Mouse (Mus musculus): Measurements from ENCODE around the gene Emg1. TPM values are rescaled to one million over a fixed set of nuclear protein-coding genes. Genes with fewer than 3 reads are reported as not detected.
"Not testable (repeated sequence)": the region's sequence is repeated elsewhere in the genome, so short reads cannot be mapped to it uniquely, and the experiment has no call there.

Emg1 gene
- total RNA-seq, 2 experiments from 2014 or later: 81.0 to 86.4 TPM

DNA sequence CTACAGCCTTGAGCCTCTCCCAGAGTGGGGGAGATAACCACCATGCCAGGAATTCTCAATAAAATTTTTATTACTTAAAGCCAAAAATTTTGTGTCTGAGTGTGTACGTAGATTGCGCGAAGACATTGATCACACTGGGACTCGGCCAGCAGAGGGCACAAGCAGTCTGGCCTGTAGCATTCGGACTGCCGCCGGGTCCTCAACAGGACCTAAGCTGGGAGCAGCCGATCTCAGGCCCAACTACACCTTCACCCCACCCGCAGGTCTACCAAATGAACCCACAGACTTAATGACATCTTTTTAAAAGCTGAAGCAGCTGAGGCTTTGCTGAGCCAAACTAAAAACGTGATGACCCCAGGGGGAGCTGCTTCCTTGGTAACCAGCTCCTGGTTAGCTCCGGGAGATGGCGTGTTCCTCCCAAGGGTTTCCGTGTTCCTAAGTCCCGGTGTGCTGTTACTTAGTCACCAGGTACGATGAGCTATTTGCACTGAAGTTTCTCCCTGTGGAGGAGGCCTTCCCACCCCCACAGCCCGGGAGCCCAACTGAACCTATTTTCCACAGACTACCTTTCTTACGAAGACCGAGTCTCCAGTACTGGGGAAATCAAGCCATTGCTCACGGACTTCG, 5.0 kb upstream of the Emg1 start:
- DNase-seq (ENCODE audit: low spot score in 2 of 2): peak in 1 of 2 experiments; percentile 57

DNA sequence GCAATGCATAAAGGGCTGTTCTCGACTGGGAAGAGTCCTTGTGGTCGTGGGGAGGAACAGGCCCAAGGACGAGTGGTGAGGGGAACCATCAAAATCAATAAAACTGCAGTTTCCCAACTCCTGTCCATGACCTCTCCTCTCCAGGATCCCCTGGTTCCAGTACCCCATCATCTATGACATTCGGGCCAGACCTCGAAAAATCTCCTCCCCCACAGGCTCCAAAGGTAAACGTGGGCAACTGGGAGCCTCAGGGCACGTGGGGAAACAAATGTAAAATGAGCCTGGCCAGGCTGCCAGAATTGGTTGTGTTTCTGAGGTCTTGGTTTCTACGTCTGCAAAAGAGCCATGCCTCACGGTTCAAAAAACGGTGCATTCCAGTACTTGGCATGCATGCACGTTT, 940 bp upstream of the Emg1 start:
- DNase-seq (ENCODE audit: low spot score in 2 of 2): no peak

DNA sequence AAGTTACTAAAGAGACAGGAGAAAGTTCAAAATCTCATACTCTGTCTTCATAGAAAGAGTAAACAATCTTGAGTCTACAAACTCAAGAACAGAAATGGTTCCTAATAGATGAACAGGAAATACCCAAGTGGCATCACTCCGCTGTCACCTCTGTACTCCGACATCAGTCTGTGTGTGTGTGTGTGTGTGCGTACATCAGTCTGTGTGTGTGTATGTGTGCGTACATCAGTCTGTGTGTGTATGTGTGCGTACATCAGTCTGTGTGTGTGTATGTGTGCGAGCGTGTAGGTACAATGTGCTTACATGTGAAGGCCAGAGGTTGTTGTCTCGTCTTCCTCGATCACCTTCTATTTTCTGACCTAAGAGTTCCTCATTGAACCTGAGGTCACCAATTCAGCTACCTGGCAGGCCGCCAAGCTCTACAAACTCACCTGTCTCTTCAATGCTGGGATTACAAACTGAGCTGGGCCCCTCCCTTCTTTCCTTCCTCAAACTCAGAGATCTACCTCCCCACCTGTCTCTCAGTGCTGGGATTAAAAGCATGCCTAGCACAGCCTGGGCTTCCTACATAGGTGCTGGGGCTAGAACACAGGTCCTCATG, 3.6 kb downstream of the Emg1 start:
- DNase-seq (ENCODE audit: low spot score in 2 of 2): no peak

DNA sequence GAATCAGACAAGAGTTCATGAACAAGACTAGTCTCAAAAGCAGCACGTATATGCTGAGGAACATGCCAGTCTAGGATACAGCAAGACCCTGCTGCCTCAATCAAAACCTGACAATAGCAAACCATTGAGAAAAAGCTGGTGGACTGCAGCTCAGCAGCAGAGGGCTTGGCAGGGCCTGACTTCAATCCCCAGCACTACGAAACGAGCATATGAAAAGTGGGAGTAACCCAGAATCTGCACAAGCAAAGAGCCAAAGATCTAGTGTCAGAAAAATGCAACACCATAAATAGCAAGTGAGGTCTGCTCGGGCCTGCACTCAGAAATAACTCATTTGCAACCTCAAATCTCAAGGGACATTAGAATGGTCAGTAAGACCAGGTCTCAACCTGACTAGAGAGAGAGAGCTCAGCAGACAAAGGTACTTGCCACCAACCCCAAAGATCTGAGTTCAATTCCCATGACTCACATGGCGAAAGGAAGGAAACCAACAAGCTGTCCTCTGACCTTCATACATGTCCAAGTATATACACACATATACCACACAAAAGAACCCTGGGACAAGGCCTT, 5.8 kb downstream of the Emg1 start:
- no peak for DNase-seq (ENCODE audit: low spot score in 2 of 2)

DNA sequence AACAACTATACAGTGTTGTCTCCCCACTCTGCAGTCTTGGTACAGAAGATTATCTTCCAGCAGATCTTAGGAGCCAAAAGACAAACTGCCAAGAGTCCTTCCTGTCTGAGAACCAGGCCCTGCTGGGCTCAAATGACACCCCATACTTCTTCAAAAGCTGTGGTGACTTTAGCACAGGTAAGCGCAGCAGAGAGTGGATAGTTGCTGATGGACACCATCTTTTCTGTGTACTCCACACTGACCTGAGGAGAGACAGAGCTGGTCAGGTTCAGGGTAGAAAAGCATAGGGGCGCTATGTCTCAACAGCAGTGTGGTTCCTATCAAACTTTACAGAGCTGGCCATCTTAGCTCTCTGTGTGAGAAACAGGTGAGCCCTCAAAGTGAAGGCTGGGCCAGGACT, 7.6 kb downstream of the Emg1 start:
- no peak for DNase-seq (ENCODE audit: low spot score in 2 of 2)

DNA sequence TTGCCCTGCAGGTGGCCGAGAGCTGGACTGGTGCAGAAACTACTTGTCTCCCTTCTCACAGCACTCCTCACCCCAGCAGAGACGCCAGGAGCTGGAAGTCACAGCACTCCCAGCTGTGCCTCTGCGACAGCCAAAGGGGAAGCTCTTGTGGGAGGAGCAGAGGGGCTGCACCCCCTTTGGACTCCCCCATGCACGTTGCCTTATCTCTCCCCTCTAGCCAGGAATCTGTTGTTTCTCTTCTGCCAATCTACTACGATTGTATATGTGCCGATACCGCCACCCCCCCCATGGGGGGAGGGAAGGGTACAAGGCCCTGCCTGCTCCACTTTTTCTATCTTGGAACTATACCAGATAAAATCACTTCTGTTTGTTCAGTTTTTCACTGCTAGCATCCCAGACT, 8.2 kb downstream of the Emg1 start:
- DNase-seq (ENCODE audit: low spot score in 2 of 2): no peak

DNA sequence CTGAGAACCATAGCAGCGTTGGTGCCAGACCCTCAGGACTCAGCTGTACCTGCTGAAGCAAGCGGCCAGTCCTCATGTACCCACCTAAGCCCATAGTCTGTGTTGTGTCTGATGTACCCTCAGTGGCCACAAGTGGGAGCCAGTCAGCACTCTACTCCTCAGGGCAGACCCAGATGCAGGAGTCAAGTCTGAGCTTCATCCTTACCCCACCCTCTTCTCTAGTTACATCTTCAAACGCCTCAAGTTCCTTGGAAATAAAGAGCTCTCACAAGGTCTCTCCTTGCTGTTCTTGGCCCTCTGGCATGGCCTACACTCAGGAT, 9.2 kb downstream of the Emg1 start:
- DNase-seq (ENCODE audit: low spot score in 2 of 2): peak; percentile 57 to 65

DNA sequence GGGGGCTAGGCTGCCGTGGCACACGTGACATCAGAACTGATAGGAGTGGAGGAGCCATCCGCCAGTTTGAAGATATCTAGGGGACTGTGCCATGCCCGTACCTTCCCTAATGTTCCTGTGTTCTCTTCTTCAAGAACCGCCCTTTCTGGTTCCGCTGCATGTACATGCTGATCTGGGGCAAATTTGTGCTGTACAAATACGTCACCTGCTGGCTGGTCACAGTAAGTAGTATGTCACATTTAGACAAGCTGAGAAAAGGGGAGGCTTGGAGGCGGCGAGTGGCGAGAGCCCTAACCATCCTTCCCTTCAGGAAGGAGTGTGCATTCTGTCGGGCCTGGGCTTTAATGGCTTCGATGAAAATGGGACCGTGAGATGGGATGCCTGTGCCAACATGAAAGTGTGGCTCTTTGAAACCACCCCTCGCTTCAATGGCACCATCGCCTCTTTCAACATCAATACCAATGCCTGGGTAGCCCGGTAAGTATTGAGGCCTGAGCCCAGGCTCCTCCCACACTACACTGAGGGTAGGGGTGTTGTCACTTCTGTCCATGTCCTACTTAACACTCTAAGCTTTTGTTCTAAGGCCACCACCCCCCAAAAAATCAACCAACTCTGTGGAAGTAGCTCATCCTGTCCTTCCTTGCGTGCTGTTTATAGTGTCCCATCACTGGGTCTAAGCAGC, 9.7 kb downstream of the Emg1 start:
- no peak for DNase-seq (ENCODE audit: low spot score in 2 of 2)

DNA sequence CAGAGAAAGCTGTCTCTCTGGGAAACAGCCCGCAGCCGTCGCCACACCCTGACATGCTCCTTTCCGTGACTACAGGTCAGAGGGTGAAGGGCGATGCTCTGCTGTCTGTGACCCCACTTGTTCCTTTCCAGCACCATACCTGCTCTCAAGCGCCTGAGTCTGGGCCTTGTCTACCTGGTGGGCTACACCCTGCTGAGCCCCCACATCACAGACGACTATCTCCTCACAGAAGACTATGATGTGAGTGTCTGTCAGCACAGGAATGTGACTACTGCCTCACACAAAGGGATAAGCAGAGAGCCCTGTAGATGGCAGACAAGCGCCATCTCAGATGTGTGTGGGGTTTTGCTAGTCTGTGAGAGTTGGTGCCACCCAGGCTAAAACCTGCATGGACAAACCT, 10.6 kb downstream of the Emg1 start:
- no peak for DNase-seq (ENCODE audit: low spot score in 2 of 2)

DNA sequence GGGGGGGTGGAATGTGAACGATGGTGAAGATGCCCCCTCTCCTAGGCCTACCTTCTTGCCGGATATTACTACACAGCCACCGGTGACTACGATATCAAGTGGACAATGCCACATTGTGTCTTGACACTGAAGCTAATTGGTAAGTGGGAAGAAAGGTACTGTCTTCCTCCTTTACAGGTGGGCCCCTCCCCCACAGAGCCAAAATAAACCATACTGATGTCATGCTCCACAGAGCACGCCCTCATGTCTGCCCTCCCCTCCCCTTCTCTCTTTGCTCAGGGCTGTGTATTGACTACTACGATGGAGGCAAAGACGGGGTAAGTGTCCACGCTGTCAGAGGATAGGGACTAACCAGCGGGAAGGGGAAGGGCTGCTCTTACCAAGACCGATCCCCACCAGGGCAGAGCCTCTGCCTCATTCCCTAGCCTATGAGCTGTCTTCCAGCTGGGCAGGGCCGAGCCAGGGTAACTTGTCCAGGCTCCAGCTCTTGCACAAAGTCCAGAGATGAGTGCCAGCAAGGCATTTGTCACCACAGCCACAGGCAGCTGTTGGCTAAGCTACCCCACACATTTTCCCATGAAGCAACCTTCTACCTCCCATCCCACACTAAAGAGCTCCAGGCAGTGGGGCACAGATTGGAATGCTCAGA, 11.9 kb downstream of the Emg1 start:
- DNase-seq (ENCODE audit: low spot score in 2 of 2): peak; percentile 51 to 57

DNA sequence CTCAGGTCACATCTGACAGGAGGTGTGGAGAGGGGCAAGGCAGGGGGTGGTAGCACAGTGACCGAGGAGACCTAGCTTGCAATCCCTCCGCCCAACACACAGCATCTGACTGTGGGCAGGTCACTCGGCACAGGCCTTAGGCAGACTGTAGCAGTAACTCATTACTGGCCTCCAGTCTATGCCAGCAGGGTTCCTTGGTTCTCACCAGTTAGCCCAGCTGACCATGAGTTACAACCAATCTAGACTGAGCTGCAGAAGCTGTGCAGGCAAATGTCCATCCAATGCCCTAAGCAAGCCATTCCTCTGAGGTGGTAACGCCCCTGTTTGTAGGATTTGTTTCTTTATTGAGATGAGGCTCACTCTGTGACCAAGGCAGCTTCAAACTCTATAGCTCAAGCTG, 12.6 kb downstream of the Emg1 start:
- no peak for DNase-seq (ENCODE audit: low spot score in 2 of 2)

DNA sequence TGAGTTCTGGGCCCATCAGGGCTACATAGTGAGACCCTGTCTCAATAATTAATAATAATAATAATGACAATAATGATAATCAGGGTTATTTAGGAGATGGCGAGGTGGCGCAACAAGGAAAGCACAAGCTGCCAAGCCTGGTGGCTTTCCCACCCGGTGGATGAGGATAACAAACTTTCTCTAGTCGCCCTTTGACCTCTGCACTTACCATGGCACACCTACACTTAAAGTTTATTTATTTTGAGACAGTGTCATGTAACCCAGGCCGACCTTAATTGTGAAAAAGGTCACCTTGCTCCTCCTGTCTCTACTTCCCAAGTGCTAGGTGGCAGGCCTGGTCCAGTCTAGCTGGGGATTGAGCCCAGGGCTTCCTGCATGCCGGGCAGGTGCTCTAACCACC, 13.2 kb downstream of the Emg1 start:
- no peak for DNase-seq (ENCODE audit: low spot score in 2 of 2)

DNA sequence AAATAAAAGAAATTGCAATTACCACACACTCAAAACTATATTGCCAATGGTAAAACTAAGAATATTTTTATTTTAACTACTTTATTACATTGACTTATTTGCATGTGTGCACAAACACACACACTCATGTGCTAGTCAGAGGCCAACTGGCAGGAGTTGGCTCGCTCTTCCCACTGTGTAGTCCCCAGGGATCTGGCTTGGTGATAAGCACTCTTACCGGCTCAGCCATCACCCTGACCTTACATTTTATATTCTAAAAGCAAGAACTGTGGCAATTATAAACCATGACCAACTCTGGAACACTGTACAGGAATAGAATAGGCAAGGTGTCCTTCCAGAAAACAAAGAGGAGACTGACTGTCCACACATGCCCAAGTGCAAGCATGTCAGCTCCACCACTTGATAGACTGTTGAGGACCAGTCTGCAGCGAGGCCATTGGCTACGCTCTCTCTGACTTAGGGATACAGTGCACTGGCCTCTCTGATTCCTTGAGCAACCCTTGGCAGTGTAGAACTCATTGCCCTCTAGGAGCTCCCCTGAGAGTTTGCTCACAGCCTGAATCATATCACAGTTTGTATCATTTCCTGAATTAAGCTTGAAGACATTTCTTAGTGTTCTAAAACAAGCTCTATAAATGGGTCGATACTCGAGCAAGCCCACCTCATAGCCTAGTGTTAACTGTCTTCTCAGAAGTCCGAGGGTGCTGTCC, 15.4 kb downstream of the Emg1 start:
- no peak for DNase-seq (ENCODE audit: low spot score in 2 of 2)

DNA sequence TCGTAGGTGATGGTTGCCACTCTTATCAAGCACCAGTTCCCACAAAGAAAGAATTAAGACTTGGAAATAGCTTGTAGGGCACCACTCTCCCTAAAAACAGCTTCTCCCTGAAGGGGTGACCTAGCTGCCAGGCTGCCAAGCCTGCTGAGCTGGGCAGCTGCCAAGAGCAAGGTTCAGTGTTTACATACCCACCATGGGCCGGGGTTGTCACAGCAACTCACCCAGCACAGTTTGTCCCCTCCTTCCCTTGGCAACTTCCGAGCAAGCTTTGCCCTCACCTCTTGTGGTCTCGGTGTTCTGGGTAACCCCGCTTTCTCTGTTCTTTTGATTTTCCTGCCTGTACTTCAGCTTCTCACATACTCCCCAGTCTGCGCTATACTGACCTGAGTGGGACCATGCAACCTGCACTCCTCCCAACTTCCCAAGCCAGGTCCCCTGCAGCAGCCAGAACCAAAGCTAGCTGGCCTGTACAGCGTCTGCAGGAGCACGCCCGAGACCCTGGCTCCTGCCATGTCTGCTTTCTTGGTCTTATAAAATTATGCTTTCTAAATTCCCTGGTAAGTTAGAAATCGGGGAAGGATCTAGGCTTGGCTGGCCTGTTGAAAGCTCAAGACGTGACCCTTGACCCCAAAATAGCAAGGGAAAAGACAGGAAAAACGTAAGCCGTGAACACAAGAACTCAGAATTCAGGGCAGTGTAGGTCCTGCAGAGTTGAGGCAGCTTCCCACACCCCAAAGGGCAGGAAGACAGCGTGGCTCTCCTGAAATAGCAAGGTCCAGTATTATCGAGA, 17.6 kb downstream of the Emg1 start:
- peak in 1 of 2 experiments; percentile 52 for DNase-seq (ENCODE audit: low spot score in 2 of 2)

DNA sequence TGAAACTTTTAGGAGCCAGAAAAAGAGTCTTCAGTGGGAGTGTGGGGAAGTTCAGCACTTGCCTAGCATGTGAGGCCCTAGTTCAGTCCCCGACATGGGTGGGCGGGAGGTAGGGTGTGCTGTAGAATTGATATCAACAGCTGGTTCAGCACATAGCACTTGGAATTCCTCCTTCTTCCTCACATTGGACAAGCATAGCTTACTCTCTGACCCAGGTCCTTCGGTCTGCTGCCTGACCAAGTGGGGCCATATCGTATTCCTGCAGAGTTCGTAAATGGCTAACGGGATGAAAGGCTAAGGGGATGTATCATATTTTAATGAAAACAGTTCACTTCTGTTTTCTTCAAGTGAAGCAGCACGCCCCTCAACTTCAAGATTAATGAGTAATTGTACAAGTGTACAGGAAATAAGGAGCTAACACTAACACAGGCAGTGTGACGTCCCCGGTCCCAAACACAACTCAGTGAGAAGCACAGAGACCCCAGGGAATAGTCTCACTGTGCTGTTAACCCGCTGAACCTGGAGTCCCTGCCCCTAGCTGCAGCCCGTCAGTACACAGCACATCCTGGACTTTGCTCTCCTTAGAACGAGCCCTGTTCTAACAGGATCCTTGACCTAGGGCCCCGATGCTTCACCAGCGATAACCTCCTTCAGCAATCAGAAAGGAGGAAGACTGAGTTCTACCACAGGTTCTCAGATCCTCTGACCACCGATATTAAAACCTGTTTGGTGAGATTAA, 18.6 kb downstream of the Emg1 start:
- no peak for DNase-seq (ENCODE audit: low spot score in 2 of 2)

DNA sequence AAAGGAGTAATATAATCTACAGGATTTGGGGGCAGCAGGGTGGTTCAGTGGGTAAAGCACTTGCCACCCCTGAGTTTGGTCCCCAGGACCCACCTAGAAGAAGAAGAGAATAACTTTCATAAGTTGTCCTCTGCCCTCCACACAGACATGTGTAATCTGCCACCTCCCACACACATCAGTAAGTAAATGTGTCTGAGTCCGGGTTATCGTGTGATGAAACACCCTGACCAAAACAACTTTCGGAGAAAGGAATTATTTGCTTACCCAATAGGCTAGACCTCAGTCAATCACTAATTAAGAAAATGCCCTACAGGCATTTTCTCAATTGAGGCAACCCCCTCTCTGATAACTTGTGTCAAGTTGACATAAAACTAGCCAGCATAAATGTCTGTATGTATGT, 21.5 kb downstream of the Emg1 start:
- no peak for DNase-seq (ENCODE audit: low spot score in 2 of 2)

DNA sequence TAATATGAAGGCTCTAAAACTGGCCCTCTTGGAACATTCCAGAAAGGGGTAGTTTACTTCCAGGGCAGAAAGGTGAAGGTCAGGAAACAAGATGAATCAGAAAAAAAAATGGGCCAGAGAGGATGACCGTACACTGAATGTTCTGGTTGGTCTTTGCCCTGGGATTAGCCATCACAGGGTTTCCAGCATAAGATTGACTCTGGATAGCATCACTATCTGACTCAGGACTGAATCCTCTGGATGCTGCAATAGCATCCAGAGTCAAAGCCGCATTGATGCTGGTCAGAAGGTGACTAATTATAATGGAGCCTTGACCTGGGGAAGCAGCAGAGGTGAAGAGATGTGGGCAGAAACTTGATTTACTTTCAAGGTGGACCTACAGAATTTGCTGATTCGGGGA, 23.0 kb downstream of the Emg1 start:
- DNase-seq (ENCODE audit: low spot score in 2 of 2): no peak

DNA sequence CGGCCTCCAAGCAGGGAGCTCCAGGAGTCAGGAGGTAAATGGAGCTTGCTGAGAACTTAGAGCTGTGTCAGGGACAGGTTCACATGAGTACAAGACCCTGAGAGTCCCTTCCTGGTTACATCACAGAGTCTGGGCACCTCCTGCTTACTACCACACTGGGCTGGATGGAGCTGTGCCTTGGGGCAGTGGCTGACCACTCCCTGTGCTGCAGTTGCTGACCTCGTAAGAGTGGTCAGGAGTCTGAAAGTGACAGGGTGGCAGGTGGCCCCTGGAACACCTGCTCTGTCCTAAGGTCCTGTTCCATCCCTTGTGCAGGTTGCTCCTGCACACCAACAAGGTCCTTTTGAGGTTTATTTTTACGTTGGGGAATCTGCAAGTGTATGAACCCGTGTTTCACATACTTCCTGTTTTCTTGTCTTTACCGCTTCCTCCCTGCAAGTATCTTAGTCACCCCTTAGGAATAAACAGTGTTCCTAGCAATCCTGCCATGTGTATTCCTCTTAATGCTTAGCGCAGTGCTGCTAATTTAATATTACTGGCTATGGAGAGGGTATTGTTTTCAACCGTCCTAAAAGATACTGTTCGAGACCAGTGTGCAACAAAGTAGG, 23.7 kb downstream of the Emg1 start:
- no peak for DNase-seq (ENCODE audit: low spot score in 2 of 2)

DNA sequence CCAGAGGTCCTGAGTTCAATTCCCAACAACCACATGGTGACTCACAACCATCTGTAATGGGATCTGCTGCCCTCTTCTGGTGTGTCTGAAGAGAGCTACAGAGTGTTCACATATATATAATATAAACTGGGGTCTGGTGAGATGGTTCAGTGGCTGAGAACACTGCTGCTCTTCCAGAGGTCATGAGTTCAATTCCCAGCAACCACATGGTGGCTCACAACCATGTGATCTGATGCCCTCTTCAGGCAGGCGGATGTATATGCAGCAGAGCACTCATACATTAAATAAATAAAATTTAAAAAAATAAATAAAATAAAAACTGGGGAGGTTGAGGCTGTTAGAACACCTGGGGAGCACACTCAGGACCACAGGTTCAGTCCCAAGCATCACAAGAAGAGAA, 25.3 kb downstream of the Emg1 start:
- DNase-seq (ENCODE audit: low spot score in 2 of 2): not testable (repeated sequence)

Data from adrenal gland, adult 18-20 months (tissue).